Mouse (Mus musculus) cerebellum, adult (tissue): ENCODE results near the gene Stat6.

Experiments used
- ATAC-seq: cut with Nextera tagmentation; 2 replicates; pipeline ENCODE4 v1.9.2; 2017; ENCODE audit warnings: mild to moderate bottlenecking, moderate library complexity, mixed read lengths; ENCODE audit not compliant: insufficient number of reproducible peaks, low FRiP score, low TSS enrichment

Stat6 gene

DNA sequence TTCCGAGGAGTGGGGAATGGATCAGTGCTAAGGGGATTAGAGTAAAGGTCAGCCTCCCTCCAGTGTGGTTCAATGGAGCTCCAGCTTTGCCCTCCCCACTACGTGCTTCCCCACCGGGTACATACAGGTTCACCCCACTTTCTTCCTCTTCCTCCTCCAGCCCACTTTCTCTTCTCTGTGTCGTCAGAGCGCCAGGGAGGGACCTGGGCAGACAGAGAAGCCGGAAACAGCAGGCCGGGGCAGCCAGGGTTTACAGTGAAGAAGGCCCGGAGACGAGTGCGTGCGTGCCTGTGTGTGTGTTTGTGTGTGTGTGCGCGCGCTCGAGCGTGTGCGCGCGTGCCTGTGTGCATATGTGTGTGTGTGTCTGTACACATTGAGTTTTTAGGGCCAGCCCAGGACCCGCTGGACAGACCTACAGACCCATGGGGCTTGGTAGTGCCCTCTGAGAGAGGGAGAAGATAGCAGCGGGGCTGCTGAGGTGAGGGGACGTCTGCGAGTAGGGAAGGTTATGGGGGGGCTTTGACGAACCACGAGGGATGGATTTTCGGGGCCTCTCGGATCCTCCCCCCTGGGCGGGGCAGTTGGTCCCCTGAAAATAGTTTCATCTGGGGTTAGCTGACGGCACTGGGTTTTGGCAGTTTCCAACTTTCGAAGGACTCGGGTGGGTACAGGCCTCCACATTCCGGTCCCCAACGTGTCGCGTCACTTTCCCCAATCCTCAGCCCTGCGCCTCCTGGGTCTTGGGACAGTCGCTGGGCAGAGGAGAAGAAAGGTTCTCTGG, at the start of gene Stat6:
Gene Stat6, plus strand, starts transcription at position 215 of the 781 bp plus-strand sequence.
- ATAC-seq: peak; percentile 23; the same call in 1 of the 2 replicates

DNA sequence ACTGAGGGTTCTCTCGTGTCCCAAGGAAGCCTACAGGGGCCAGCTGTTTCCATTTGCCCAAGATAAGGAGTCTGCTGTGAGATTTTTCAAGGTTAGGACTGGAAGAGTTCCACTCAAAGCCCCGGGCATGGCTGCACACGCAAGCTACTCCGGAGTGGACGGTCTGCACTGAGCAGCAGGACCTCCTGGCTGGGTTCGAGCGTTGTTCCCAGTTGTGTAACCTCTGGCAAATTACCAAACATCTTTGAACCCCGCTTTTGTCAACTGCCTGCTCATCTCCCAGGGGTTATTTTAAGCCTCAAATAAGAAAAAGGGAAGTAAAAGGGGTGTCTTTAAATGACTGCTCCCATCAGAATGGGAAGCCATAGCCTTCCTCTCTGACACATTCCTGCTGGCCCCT, 48.4 kb upstream of the Stat6 start:
- no peak for ATAC-seq

DNA sequence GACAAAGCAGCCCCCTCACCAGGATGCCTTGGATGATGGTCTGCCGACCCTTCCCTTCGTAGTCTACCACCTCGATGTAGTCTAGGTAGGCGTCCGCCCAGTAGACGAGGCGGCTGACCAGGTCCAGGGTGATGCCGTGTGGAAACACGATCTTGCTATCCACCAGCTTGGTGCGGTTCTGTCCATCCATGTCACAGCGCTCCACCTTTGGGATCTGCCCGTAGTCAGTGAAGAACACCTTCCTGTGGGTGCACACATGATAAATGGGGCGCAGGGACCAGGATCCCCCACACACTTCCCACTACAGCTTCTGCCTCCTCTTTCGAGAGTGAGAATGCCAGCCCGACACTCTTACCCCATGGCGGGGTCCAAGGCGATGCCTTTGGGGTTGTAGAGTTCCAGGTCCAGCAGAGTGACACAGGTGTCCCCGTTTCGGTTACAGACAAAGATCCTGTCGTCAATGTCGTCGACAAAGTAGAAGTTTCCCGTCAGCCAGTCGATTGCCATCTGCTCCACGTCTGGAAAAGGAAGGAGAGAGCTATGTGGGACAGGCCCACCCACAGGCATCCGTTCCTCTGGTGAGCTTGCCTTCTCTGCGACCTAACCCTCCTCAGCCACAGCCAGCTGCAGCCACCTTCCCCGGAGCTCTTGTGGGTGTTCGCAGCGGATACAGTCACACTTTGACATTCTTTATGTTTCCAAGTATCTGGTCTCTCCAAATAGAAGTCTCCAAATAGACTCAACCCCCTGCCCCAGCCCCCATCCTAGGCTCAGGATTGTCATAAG, 47.7 kb upstream of the Stat6 start:
- ATAC-seq: no peak

DNA sequence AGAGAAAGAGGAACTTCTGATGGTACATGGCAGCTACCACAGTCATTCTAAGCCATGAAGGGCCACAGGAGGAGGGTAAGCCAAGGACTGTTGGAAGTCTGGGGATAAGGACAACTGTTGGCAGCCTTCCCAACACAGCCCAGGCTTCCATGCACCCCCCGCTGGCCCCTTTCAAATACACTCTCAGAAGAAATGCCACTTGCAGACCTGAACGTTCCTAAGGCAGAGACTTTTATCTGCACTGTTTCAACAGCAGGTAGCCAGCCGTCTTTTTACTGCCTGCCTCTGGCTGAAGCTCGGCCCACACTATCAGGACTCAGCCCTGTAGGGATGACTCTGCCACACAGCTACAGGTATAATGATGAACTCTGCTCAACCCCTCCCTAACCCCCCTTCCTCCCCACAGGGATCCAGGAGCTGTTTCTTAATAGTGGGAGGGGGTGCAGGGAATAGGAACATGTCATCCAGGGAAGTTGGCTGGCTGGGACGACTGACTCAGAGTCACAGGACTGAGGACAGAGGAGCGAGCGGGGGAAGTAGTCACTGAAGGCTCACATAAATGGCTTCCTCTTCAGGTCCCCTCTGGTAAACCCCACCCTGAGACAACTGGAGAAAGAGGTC, 46.4 kb upstream of the Stat6 start:
- ATAC-seq: no peak

DNA sequence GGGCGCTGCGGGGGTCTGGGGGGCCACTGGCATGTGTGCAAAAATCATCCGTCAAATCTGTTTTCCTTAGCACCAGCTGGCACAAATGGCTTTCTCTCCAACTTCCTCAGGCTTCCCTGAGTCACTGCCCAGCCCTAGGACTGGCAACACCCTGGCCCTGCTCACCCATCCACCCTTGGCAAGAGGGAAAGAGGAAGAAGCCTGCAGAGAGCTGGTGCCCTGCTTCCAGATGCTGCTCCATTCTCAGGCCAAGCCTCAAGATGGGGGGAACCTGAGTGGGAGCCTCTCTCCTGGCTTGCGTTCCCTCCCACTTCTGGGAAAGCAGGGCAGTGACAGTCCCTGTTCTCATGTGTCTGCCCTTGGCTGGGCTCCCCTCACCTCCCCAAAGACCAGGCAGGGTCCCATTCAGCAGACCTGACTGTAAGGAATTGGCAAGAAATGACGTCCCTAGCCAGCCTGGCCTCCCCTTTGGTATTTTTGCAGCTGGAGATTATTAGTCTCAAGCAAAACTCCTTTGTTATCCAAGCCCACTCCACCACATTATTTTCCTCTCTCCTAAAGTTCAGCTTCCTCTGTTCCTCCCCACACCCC, 45.4 kb upstream of the Stat6 start:
- peak; percentile 84 for ATAC-seq

DNA sequence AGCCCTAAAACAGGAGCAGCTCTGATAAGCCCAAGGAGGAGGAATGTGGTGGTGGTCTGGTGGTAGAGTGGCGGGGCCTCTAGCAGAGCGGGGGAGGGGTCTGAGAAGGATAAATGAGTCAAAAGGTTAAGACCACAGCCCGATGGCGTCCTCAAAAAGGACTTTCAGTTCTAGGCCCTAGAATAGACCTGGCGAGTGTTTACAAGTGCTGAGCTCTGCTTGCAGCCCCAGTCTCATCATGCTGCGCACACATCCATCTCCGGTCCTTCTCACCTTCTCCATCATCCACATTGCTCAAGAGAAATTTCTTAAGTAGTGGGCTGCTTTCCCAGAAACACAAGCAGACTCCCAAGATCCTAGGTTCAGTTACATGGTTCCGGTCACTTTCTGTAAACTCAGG, 44.2 kb upstream of the Stat6 start:
- ATAC-seq: no peak

DNA sequence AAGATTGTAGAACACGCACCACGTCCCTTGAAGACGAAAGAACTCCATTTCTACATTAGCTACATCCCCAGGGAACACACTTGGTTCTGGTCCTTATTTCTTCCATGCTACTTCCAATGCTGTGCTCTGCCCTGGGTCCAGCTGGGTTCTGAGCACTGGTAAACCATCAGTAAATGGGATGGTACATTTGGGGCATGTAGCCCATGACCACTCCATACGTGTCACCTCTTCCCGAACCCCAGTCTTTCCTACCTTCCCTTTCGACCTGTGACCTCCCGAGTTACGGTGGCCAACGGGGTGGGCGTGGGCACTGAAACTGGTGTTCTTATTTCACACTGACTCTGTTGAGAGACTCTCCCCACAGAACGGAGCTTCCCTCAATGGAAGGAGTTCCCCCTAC, 43.5 kb upstream of the Stat6 start:
- no peak for ATAC-seq

DNA sequence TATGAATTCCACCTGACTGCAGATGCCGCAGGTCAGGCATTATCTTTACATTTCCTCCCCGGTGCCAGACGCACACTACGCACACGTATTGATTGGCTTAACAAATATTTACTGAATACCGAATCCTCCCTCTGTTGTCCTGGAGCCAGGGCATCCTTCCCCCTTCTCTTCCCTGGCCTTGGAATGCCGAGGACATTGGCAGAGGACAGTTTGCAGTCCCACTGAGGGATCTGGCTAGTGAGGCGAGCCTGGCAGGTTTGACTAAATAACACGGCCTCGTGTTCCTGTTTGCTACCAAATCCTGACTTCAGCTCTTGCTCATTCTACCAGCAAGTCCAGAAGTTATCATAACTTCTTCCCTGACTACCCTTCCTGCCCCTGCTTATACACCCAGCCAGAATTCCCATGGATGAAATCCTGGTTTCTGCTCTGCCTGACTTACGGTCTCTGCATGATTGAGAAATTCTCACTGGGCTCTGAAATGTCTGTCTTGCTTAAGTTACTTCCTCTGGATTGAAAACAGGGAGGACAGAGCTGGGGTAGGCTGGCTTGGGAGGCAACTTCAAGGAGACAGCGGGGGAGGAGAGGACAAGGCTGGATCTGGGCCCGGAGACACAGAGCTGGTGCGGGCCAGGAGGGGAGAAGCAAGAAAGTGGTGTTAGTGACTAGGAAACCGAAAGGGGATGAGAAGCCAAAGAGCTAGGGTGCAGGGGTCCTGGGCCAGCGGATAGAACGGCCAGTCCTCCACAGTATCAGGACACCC, 42.8 kb upstream of the Stat6 start:
- ATAC-seq: no peak

DNA sequence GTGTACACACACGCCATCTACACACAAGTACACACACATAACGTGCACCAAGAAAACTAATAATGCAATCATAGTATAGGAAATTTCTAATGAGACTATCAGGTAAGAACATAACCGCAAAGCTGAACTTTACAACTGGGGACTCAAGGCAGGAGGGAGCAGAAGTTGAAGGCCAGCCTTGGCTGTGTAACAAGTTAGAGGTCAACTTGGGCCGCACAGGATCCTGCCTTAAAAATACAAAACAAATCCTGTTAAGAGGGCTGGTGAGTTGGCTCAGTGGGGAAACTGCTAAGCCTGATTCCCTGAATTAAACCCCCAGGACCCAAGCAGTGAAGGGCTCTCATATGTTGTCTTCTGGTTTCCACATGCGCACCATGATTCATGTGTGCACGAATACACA, 40.6 kb upstream of the Stat6 start:
- no peak for ATAC-seq

DNA sequence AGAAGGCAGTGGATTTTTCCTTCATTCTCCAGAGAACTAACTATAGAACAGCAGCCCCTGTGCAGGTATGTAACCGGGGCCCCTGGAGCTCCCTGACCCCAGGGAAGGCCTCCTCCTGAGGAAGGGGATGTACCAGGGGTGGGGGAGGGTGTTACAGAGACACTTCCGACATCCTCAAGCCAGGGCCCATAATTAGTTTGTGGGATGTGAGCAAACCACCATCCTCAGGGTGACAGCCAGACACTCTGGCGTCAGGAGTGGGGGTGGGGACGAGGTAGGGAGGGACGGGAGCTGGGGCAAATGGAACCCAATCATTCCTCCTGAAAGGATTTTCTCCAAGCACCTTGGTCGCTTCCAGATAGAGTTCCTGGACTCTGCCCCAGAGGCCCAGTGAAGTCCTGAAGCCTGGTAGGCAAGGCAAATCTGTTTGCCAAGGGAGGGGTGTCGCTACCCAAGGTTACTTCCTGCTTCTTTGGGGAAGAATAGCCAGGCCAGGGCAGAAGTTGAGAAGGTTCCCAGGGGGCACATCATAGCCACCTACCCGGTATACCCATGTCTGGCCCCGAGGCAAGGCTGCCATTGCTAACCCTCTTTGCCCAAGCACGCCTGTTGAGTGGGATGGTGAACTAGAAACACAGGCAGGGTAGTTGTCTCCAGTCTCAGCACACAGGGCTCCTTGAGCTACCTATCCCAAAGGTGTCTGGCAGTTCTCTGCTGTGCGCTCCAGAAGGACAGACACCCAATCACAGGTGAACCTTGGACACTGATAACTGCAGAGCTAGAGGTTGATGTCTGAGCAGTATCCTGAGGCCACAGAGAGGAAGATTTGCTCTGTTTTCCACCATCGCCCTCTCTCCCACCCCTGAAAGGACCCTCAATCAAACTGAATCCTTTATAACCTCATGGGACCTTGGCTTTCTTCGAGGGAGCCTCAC, 39.1 kb upstream of the Stat6 start:
- no peak for ATAC-seq

DNA sequence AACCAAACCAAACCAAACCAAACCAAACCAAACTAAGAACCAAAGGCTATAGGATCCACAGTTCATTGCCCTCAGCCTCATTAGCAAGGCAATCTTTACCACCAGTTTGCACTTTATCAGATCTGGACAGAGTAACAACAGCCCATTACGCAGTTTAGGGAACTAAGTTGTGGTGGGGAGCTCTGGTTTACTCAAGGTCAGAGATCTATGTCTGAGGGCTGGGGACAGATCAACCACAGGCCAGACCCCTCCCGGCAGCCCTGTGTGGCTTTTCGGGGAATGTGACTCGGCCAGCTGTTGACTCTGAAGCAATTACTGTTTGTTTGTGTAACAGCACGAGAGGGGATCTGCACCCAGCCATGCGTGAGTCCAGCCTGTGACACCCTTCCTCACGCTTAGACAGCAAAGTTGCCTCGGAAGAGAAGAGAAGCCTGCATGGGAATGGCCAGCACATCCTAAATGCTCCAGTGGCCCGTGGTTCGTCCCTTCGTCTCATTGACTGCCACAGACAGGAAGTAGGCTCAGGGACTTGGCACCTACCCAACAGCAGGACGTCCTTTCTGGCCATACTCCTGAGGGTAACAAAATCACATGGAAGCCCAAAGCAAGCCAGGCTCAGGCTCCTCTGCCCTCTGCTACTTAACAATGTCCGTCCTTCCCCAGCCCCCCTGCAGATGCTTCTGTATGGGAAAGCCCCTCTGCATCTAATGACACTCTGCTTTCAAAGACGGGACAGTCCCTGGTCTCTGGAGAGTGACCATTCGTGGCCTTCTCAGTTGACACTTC, 38.1 kb upstream of the Stat6 start:
- no peak for ATAC-seq

DNA sequence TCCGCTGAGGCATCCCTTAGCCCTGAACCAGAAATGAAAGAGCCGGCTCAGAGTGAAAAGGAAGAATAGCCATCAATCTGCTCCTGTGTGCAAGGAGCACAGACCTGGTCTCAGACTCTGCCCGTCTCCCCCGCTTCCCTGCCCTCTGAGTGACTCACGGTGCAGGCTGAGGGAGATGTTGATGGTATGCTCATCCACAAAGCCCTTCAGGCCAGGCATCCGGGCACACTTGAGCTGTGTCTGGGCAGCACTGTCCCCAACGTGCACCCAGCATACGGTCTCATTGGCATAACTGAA, 37.6 kb upstream of the Stat6 start:
- ATAC-seq: no peak

DNA sequence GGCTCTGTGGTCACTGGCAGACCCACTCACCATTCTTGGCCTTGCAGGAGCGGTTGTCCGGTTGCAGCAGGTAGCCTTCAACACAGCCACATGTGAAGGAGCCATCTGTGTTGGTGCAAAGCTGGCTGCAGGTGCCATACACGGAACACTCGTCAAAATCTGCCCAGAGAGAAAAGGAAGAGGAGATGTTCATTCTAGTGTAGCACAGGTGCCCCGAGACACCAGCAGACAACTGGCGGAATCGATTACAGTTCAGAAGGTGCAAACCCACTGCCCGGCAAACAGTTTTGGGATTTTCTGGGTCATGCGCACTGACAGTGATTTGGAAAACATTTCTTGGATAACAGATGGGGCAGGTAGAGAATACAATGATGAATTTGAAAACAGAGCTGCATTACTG, 37.0 kb upstream of the Stat6 start:
- no peak for ATAC-seq

DNA sequence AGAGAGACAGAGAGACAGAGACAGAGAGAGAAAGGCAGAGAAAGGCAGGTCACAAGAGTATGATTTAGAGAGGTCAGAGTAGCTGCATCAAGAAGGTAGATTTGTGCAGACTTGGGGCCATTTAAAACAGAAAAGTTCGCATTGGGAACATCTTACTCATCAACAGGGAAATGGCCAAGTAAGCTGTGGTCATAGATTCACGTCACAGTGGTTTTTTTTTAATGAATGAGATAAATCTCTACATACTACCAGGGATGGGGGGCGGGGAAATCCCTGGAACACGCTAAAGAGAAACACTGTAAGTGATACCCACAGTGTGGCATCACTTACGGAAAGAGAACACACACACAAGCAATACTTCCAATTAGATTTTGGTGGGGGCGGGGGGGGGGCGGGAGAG, 35.7 kb upstream of the Stat6 start:
- ATAC-seq: no peak

DNA sequence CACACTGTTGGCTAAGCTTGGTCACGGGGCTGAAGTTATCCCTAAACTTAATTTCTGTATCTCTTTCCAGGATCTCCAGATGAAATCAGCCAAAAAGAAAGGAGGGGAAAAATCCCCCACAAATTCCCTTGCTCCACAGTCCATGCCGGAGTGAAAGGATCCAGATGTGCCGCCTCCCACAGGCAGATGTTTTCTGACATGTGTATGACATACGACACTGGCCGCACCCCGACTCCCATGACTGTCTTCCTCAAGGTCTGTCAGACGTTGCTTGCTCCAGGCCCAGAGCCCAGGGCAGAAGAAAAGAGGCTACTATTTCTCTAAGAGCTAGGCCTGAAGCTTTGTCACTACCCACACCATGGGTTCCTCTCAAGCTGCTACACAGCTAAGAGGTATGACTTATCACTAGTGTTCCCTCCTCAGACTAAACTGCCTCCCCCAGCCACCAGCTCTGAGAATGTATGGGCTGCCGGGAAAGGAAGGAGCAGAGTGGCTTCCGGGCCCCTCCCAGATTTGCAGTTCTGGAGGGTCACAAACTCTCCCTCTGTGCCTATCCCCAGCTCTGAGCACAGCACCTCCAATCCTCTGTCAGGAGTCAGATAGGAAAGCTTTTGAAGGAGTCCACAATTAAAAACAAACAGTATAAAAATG, 33.2 kb upstream of the Stat6 start:
- ATAC-seq: no peak

DNA sequence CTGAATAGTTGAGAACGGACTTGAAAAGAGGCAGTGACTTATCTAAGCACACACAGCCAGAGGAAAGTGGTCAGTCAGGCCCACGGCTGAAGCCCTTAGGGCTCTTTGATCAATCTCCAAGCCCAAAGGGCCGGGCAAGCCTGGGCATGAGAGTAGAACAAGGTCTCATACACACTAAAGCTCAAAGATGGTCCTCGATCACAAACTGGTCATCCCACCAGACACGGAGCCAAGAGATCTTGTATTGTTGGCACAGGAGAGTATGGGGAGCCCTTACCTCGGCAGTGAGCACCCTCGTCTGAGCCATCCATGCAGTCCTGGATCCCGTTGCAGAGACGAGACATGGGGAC, 32.7 kb upstream of the Stat6 start:
- no peak for ATAC-seq

DNA sequence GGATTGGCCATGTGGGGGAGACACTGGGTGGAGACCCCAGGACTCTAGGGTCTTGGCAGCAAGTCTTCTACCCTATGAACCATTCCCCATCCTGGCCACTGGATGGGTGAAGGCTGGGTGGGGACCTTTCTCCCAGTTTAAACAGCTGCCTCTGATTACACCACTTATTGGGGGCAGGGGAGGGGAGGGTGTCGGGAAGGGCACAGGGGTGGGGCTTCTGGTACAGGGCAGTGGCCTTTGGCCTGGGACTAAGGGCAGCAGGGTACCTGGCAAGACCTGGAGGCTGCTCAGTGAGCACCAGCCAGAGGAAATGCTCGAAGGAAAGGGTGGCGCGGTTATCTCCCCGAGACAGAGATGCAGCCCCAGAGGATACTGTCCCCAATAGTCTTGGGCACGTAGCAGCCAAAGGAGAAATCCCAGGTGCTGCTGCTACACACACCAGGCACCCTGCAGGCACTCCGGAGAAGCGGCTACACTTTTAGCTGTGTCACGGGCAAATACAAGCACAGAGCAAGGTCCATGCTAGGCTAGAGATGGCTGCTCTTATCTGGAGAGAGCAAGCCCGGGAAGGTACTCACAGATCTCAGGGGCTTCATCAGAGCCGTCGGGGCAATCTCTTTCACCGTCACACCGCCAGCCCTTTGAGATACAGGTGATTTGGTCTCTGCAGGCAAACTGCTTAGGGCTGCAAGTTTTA, 30.6 kb upstream of the Stat6 start:
- ATAC-seq: no peak
